Mouse (Mus musculus) erythroblast, adult 5-6 weeks (primary cell): ENCODE measurements around the gene Fgd1. TPM values are rescaled to one million over a fixed set of nuclear protein-coding genes. Genes with fewer than 3 reads are reported as not detected.

Experiments
- ATAC-seq: replicated peaks from 2 replicates; pipeline ENCODE4 v1.8.0; 2016; ENCODE audit warnings: moderate number of reproducible peaks, mild to moderate bottlenecking, moderate TSS enrichment, inconsistent platforms; ENCODE audit not compliant: poor library complexity, low FRiP score, severe bottlenecking
- total RNA-seq, 2 experiments: library from RNA; stranded (forward) in 1 of 2; stranded (reverse) in 1 of 2; fragments of 150-400 nt in 1 of 2; fragments of 200-764, 138-1000 nt in 1 of 2; gene quantifications; 2 replicates each; pipeline versions ENCODE4 v1.2.3 to v1.2.4; 2015 to 2017; ENCODE audit warnings: low replicate concordance in 2 of 2

Gene Fgd1
- not detected in 2 replicates for total RNA-seq (2015; ENCODE audit: low replicate concordance)
- total RNA-seq (2017; ENCODE audit: low replicate concordance) = 2.6 TPM in 1 of 2 replicates, not detected in the other

DNA sequence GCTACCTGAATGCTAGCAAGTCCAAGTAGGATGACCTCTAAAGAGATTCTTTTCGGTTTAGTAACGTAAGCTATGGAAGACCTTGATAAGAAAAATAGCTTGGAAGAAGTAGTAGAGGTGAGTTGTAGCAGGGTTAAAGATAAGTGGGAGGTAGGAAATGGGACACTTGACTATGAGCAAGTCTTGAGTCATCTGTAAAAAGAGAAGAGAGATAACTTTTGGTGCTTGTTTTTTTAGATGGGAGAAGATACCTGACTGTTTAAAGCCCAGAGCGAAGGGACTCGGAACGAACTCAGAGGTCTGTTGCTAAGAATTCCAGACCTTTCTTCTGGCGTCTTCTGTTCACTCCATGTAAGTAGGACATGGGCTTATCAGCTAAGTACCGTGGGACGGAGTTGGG, at the start of gene Fgd1:
TSS of gene Fgd1 (plus strand) at position 301 of the 400 bp plus-strand sequence.
- no peak for ATAC-seq

DNA sequence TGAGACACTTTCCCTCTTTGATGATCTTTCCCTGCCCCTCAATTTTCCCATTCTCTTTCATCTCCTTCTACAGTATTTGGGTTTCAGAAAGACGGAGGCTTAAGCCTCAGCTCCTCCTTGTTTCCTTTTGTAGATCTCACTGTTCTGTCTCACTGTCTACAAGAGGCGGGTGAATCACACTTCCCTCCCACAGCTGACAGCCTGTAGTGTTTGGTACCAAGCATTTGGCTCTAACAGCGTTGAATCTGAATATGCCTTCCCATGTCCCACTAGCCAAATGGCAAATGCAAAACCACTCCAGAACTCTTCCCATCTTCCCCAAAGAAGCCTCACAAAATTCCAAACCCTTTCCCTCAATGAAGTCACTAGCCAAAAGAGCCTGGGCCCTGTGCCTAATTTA, 49.2 kb upstream of the Fgd1 start:
- ATAC-seq = no peak

DNA sequence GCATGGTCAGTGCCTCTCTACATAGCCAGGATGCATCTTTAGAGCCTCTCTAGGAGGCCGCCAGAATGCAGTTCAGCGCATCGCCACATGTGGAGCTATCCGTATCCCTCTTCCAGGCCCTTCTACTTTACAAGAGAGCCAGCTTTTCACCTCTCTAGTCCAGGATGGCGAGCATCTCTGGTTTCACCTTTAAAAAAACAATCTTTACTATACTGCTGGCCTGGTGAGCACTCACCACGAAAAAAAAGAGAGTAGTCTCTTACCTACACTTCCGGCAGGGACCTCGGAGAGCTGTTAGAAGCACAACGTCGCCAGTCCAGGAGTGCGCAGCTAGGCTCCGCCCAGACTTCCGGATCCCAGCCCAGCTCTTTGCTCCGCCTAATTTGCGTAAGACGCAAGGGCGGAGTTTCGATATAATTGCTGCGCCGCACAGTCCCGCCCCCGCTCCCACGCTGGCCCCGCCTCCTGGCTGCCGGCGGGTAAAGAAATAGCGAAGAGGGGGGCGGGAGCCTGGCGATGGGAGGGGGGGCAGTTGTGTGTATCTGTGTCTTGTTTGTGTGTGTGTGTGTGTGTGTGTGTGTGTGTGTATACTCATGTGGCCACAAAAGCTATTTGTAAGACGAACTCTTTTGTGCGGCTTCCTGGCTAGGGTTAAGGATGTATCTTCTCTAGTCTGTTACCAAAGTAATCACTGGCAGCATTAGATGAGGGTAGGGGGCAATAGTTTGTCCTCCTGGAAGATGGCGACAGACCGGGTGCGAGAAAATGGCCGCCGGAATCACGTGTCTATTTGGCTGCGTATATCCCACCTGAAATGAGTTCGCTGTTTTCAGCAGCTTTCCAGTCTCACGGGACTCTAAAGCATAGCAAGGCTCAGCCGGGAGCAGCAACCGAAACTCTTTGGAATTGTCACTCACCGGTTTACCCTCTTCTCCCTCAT, 28.7 kb upstream of the Fgd1 start, which contains the start of gene Gnl3l:
TSS of gene Gnl3l (minus strand) at position 385 of the 940 bp plus-strand sequence.
- peak; percentile 98 for ATAC-seq

DNA sequence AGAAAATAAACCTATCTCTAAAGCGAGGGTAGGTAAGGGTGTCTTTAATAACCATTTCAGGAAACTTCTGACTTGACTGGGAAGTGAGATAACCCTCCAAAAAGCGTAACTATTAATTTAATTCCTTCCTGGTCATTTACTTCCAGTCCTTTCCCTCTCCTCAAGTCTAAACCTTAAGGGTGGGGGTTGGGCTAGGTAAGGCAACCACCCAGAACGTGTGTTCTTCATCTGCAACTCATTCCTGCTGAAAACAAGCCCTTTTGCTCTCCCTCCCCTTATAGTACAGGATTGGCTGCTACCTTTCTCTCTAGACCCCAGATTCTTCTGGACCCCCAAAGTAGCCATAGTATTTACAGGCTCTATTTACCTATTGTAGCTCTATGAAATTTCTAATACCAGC, 28.1 kb upstream of the Fgd1 start:
- ATAC-seq = no peak

DNA sequence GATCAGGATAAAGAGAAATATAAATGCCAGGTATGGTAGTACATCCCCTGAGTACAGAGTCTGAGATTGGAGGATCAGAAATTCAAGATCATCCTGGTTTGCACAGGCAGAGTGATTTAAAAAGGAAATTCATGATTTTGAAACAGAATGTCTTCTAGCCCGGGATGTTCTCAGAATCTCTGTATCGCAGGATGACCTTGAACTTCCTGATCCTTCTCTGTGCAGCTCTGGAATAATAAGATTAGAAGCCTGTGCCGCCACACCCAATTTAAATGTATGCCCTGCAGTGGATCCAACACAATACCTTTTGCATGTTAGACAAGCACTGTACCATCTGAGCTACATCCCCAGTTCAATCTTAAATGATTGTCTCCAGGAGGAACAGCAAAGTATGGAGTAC, 27.2 kb upstream of the Fgd1 start:
- no peak for ATAC-seq

DNA sequence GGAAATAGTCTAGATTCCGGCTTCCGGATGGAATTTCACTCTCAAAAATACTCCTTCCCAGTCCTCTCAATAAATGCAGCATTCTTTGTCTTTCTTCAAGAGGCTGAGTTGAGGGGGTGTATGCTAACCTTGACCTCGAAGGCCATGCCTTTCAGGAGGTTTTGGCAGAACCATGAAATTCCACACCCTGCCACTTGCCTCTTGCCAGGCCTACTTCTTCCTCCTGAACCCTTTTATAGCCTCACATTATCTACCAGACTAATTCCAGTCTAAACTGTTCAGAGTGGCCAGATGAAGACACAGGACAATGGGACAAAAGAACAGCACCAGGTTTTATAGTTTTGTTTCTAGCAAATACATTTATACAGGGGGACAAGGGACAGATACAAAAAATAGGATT, 14.6 kb upstream of the Fgd1 start:
- no peak for ATAC-seq

DNA sequence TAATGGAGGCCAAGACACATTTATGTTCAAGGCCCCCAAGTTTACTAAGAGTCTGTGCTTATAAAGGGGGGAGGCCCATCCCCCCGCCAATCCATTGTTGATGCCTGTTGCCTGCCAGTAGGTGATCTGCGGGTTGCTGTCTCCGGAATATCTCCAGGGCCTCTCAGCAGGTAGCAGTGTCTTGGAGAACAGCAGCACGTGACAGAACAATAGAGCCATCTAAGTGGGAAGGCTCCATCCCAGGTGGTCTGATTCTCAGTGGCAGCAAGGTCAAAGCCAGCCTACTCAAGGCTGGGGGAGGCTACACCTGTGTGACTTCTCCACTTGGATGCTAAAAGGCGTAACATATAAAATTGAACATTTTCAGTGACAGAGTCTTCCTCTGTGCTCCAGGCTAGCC, 4.7 kb upstream of the Fgd1 start:
- no peak for ATAC-seq

DNA sequence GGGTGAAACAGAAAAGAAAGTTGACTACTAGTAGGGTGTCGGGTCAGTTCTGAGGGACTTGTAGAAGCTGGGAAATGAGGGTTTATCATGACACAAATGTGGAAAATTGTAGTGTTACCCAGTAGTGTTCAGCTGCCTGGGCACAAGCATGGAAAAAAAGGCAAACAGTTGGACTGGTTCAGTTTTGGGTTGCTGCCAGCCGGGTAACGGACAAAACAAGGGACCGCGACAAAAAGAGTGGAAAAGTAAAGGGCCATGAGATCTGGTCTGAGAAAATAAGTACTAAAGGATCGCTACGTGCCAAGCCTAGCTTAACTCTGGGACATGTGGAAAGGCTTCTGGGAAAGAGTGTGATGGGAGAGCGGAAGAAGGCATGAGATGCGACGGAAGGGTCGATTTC, 371 bp downstream of the Fgd1 start:
- no peak for ATAC-seq

DNA sequence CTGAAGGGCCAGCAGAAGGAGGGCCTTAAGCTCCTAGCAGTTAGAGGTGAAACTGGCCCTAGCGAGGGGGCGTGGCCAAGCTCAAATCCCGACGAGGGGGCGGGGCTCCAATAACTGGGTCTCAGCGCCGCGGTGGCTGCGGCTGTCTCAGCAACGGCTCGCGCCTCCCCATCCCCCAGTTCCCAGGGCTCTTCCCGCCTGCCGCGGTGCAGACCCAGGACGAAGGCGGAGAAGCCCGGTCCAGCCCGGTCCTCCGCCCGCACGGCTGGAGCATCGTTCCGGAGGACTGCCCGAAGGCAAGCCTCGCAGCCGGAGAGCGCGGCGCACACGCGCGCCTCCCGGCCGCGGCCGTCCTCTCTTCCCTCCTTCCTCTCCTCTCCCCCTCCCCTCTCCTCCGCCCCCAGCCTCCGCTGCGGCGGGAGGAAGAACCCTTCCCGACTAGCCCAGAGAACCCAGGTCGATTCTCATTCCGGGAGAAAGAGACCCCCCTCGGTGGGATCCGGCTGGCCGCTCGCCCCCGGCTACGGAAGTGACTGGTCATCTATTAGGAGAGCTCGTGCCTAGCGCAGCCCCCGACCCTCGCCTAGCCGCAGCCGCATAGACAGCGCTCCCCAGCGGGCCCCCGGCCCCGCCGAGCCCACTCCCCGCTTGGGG, 954 bp downstream of the Fgd1 start:
- no peak for ATAC-seq

DNA sequence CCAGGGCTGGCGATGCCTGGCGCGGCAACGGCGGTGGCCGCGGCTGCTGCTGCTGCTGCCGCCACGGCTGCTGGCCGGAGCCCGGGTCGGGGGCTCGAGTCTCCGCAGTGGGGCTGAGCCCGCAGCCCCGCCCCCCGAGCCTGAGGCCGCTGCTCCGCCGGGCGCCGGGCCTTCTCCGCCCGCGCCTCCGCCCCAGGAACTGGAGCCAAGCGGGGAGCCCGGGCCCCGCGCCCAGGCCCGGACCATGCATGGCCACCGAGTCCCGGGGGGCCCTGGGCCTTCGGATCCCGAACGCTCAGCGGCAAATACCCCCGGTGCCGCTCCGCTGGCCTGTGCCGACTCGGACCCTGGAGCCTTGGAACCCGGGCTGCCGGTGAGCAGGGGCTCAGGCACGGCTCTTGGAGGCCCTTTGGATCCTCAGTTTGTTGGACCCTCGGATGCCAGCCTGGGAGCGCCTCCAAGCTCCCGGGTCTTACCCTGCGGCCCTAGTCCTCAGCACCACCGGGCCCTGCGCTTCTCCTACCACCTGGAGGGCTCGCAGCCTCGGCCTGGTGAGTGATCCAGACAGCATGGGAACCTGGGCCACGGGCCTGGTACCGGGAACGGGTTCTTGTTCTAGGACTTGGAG, 1.6 kb downstream of the Fgd1 start:
- ATAC-seq = no peak

DNA sequence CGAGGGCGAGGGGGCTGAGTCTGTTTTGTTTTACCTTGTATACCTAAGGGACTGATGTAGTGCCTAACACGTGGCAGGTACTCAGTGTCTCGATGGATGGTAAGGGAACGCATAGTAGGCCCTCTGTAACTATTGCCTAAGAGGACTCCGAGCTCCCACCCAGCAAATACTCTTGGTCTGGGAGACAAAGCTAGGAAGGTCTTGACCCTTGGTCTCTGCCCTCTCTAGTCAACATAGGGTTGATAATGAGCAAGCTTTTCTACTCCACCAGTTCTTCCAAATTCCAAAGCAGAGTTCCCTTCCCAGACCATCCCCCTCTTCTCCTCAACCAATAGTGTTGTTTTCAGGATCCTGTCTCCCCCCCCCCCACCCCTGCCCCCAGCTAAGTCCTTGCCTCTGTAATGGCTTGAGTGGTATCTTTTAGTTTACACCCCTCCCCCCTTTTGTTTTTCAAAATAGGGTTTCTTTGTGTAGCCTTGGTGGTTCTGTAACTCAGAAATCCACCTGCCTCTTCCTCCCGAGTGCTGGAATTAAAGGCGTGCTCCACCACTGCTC, 3.8 kb downstream of the Fgd1 start:
- no peak for ATAC-seq

DNA sequence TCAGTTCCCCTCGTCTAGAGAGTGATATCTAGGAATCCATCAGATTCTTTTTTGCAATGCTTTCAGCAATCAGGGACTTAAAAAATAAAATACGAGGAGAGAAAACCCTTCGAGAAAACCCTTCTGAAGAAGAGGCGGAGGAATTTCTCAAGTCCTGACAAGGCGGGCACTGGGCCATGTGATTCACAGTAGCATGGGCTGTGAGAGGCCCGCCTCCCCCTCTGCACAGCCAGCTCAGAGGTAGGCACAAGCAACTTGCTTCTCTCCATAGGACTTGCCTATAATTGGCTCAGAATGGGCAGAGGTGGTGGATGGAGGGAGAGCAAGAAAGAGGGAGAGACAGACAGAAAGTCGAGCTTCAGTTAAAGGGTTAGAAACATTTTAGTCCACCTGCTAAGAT, 4.4 kb downstream of the Fgd1 start:
- no peak for ATAC-seq

DNA sequence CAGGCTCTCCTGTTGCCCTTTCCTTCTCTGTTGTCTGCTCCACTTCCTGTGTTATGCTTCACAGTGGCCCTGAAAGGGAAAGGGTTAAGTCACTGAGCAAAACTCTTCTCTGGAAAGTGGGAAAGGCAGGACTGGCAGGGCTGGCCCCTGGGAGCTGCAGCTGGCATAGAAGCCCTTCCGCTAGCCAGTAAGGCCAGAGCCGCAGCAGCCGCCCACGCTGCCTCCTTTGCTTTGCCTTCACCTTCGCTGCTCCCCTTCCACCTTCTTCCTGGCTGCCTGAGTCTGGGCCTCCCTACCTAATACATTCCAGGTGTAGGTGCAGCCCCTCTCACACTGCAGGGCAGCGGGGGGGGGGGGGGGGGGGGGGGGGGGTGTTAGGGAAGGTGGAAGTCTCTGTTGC, 8.5 kb downstream of the Fgd1 start:
- no peak for ATAC-seq

DNA sequence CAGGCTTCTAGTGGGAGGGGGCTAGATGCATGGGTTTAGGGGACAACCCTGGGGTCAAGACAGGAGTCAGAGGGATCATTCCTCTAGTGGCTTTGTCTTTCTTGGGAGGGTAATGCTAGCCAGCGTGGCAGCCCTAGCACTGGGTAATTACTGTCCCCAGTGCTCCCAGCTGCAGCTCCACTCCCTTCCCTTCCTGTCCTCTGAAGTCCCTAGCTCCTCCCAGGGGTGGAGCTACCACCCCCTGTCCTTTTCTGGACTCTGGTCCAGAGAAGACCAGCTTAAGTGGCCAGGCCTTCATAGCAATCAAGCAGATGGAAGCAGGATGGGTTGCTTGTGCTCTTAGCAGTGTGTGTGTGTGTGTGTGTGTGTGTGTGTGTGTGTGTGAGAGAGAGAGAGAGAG, 9.6 kb downstream of the Fgd1 start:
- ATAC-seq = no peak

DNA sequence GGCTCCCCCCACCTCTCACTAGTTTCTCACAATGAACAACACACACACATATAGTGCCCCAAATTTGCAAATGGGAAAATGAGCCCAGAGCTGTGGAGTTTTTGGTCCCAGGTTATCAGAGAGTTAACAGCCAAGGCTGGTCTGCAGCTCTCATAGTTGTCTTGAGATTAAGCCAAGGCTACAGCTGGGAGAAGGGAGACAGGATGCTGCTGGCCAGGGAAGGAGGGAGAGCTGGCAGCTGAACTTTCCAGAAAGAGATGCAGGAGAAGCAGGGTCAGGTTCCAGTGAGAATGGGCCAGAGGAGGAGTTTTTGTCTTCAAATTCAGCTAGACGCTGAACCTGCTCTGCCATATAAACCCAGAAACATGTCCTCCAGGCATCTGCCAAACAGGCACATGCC, 13.4 kb downstream of the Fgd1 start:
- no peak for ATAC-seq

DNA sequence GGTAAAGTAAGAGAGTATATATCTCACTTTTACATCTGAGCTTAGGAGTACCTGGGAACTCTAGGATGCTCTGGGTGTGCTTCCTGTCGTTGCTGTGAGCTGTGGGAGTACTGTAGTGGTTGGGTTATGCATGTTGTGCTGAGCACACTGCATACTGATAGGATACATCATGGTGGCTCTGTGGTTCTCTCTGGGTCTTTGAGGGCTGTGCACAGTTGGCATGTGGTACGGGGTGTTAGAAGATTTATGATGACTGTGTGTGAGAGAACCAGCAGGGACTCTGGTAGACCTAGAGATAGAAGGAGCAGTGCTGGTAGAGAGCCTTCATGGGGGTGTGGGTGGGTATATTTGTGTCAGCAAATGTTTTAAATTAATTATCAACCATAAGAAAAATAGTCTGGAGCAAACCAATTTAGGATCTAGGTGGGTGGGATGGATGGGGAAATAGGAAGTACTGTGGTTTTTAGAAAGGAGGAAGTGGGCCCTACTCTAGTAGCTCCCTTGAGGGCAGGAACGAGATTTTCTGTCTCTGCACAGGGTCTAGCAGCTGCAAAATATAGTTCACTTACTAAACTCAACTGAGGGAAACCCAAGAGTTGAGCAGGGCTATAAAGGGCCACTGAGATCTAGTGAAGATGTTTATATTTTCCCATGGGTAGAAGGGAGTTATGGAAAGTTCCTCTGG, 15.8 kb downstream of the Fgd1 start:
- ATAC-seq = no peak

DNA sequence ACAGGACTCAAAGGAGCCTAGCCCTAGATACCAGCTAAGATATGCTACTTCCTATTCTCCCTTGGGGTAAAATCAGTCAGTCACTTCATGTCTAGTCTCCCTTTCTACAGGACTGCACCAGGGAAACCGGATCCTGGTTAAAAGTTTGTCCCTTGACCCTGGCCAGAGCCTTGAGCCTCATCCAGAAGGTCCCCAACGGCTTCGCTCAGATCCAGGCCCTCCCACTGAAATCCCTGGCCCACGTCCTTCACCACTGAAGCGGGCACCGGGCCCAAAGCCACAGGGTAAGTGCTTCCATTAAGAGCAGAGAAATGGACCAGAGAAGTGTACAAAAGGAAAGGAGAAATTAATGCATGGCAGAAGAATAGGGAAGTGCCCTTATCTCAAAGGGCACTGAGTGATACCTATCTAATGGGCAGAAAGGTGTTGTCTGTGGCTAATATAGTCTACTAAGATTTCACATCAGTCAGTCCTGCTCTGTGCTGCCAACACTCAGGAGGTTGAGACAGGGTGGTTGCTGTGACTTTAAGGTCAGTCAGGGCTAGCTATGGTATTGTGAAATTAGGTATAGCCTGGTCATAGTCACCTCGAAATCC, 20.2 kb downstream of the Fgd1 start:
- ATAC-seq = no peak

DNA sequence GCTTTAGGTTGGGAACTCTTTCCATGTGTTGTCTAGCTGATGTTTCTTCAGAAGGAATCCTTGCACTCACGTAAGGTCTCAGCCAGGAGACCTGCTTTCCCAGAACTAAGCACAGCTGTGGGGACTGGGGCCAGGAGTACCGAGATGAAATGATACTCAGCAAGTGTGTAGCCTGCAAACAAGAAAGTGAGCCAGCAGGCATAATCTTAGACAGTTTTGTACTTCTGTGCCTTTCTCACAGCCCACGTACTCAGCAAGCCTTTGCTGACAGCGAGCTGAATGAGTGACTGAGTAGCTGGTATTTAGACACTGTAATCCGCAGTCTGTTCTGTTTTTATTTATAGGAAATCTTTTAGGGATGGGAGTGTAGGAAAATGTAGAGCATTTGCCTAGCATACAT, 21.9 kb downstream of the Fgd1 start:
- no peak for ATAC-seq

DNA sequence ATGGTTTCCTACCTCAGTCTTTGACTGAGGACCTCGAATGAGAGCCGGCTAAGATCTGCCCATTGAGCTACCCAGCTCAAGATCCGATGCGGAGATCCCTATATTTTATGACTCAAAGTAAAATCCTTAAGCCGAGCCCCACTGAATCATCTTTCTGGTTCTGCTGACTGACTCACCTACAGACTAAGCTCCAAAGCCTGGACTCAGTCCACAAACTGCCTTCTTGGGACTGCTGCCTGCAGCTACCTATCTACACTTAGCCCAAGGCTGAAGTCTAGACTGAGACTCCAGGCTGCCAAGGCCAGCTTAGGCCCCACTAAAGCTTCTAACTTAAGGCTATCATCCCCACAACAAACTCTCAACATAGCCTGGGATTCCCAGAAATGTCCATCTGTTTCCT, 30.1 kb downstream of the Fgd1 start:
- ATAC-seq = no peak
